Mouse (Mus musculus) urinary bladder, adult 18-20 months (tissue): Measurements from ENCODE around the gene Igf2bp3.
"Not testable (repeated sequence)": the region's sequence is repeated elsewhere in the genome, so short reads cannot be mapped to it uniquely, and the experiment has no call there.

Source experiments
- DNase-seq, 2 experiments: peaks; one replicate each; pipeline ENCODE4 v3.0.0; 2022; ENCODE audit warnings: low spot score in 2 of 2, mixed read lengths in 2 of 2

Igf2bp3 gene

DNA sequence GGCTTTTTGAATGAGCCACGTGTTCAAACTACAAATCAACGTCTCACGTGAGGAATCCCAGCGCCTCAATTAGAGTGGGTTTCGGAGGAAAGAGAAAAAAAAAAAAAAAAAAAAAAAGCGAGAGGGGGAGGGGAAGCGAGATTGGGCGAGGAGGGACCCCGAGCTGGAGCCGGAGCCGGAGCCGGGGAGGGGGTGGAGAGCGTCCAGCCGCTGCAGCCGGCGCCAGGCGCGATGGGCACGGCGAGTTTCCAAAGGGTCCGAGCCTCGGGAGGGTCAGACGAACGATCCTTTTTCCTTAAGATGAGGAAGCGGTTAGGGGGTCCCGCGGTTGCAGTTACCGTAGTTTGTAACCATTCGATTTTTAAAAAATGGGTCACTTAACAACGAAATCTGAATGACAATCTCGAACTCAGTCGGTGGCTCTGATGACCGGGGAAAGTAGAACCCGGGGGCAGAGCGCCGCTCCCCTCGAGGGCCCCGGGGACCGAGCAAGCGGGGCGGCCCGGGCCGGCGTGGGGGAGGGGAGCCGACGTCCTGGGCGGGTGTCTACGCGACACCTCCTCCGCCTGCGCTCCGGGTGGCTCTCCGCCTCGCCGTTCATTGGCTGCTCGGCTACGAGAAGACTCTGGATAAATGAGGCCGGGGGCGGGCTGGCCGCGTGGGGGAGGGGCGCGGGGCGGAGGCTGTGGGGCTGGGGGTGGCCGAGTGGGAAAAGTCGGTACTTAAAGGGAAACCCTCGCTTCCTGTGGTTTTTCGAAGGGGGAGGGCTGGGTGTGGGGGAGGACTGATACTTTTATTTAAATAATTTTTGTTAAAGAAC lies at the start of gene Igf2bp3:
TSS of gene Igf2bp3 (minus strand) at position 30 of the 820 bp plus-strand sequence.
- DNase-seq = peak in 1 of 2 experiments; percentile 32

DNA sequence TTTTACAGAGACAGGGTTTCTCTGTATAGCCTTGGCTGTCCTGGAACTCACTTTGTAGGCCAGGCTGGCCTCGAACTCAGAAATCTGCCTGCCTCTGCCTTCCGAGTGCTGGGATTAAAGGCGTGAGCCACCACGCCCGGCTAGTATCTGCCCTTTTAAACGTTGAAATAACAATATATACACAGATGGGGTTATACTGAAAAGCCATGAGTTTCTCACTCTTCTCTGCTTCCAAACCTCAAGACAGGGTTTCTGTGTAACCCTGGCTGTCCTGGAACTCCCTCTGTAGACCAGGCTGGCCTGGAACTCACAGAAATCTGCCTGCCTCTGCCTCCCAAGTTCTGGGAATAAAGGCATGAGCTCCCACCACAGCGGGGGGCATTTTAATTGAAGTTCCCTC lies 49.7 kb upstream of the Igf2bp3 start:
- DNase-seq = not testable (repeated sequence)

DNA sequence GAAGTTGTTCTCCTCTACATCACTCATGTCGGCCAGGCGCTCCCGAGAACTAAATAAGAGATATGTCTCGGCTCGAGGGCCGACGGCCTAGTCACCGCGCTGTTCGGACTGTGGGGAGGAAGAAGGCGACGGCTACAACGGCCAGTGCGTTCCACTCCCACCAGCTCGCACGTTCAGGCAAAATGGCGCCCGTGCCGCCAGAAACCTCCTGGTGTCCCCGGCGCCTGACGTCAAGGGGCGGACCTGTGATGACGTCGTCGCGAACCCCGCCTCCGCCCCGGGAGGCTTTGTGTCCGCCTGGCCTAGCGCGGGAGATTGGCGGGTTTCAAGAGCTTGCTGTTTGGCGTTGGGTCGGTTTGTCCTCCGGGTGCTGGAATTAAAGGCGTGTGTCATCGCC lies 49.1 kb upstream of the Igf2bp3 start, which contains the start of gene Tra2a:
TSS of gene Tra2a (minus strand) at position 187 of the 397 bp plus-strand sequence.
- DNase-seq = peak; percentile 96 to 97

DNA sequence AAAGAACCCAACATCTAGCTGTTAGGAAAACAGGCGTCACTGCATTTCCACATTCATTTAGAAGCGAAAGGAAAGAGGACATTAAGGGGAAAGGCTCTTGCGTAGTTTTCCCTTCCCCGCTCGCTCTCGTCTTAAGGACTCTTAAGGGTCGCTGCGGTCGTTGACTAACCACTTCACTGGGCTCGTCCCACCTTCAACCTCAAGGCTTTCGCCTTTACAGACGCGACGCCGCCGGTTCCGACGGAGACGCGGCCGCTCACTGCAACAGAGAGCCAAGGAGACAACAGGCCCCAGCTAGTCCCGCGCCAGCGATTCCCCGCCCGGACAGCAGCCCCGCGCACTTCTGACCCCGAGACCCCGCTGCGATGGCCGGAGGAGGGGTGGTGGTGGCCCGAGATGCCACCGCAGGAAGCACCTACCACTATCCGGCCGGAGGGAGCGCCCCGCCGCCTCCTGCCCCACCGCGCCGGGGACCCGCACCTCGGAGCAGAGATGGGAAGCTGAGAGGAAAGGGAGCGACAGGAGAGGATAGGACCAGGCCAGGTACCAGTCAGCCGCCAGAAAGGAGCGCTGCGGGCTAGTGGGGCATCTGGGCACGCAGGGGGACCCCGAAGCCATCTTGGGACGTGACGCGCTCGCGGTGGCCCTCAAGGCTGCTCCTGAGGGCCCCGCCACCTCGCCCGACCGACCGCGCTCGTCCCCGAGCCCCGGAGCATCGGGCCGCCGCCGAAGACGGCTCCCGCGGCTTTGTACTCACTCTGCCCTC lies 48.5 kb upstream of the Igf2bp3 start:
- DNase-seq = peak; percentile 16 to 67

DNA sequence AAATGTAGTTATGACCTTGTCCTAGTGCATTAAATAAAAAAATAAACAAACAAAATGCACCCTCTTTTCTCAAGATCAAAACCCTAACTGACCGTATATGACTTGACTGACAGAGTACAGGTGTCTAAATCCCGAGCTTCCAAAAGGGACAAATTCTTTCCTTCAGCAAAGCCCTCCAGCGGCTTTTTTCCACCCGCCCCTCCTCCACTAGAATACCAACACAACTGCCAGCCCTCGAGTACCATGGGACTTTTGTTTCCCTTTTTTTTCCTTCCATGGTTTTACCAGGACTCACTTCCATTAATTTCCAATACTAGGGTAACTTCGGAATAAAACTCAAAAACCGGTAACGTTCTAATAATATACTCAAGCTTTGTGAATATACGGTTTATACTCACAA lies 47.7 kb upstream of the Igf2bp3 start:
- DNase-seq = no peak

DNA sequence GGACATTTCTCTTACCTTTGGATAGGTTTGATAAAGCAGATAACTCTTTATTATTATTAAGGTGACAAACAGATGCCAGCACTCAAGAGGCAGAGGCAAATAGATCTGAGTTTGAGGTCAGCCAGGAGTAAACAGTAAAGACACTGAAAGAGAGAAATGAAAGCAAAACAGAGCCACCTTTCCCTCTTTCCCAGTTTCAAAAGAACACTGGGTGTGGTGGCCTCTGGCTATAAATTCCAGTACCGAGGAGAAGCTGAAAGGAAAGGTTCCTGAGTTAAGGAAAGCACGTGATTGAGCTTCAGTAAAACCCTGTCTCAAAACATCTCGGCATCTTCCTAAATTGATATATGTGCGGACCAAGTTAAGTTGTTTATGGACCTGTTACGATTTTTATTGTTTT lies 45.0 kb upstream of the Igf2bp3 start:
- DNase-seq = no peak

DNA sequence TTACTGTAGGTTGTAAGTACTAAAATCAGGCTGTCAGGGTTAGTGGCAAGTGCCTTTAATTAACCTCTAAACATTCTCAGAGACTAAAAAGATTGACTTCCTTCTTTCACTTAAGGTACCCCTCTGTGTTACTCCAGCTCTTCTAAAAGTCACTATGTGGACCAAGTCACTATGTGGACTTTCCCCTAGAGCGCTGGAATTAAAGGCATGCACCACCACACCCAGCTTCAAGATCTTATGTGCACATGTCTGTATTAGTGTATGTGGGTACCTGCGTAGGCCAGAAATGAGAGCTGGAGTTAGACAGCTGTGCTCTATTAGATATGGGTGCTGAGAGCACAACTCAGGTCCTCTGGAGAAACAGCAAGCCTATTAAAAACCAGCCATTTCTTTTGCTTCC lies 43.1 kb upstream of the Igf2bp3 start:
- no peak for DNase-seq

DNA sequence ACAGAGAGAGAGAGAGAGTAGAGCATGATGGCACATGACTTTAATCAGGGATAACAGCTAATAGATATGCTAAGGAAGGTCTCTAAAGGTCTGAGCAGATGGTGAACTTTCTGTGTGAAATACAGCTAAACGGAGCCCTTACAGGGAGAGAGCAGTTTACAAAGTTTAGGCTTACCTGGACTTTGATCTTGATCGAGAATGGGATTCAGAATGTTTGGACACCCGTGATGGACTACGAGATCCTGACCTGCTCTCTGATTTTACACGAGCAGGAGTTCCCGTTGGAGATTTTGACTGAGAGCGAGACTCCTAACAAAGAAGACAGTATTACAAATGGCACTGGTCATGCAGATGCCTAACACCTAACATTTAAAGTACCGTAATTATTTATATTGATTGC lies 37.5 kb upstream of the Igf2bp3 start:
- no peak for DNase-seq

DNA sequence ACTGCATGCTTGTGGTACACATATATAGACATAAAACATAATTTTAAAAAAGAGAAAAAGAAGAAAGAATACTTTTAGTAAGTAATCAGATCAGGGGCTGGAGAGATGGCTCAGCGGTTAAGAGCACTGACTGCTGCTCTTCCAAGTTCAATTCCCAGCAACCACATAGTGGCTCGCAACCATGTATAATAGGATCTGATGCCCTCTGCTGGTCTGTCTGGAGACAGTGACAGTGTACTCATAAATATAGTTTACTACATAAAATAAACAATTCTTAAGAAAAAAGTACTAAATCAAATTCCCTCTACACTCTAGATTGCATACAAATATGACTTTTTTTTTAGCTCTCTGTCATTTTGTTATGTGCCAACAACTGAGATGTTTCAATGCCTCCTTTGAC lies 36.4 kb upstream of the Igf2bp3 start:
- no peak for DNase-seq

DNA sequence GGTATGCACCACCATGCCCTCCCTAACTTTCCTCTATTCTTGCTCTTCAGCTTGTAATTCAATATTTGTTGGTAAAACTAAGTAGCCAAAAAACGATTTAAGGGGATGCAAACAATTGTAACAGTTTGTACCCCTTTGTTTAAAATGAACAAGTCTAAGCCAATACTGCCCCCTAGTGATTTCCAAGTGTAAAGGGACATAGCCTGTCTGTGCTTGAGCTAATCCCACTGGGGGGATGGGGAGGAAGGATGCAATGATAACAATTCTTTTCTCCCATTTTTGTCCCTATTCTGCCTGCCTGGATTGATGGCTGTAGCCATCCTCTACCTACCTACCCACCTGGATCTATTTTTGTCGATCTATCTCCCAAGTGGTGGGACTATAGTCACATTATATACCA lies 32.5 kb upstream of the Igf2bp3 start:
- DNase-seq = no peak

DNA sequence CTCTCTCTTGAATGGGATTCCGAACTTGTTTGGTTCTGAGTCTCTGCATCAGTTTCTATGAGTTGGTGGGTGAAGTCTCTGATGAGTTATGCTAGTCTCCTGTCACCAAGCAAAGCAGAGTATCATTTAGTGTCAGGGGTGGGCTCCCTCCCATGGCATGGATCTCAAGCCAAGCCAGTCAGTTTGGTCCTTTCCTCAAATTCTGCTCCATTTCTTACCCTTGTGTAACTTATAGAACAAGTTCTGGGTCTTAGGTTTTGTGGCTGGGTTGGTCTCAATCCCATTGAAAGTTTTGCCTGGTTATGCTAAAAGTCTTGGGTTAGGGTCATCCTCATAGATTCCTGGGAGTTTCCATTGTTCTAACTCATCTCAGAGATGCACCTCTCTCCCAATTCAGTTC lies 27.6 kb upstream of the Igf2bp3 start:
- no peak for DNase-seq

DNA sequence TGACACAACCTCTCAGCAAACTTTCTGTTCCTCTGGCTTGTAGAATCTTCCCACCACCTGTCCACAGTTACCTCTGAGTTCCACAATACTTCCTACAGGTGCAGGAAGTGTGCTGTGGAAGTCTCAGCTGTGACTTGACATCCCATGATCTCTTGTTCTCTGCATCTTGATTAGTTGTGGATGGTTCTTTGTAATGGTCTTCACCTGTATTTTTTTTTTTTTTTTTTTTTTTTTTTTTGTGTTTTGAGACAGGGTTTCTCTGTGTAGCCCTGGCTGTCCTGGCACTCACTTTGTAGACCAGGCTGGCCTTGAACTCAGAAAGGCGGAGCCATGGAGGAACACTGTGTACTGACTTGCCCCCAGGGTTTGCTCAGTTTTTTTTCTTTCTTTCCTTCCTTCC lies 26.8 kb upstream of the Igf2bp3 start:
- DNase-seq = no peak

DNA sequence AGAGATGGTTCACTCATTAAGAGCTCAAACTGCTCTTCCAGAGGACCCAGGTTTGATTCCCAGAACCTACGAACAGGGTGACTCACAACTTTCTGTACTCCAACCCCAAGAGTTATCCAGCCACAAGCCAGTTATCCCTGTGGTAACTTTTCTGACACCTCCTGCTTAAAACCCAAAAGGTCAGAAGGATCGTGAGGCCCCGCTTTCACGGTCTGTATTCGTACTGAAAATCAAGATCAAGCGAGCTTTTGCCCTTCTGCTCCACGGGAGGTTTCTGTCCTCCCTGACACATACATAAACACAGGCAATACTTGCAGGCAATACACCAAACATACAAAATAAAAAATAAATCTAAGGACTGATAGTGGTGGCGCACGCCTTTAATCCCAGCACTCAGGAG lies 21.6 kb upstream of the Igf2bp3 start:
- DNase-seq = peak; percentile 100

DNA sequence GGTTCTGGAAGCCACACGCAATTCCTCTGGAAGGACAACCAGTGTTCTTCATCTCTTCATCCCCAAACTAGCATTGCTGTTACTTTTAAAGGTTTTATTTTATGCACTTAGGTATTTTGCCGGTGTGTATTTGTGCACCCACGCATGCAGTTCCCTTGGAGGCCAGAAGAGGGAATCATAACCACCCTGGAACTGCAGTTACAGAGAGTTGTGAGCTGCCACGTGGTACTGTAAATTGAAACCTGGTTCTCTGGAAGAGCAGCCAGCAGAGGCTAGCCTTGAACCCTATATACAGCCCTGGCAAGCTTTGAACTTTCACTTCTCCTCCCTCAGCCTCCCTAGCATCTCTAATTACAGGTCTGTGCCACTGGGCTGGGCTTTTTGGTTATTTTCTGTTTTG lies 18.6 kb upstream of the Igf2bp3 start:
- DNase-seq = no peak

DNA sequence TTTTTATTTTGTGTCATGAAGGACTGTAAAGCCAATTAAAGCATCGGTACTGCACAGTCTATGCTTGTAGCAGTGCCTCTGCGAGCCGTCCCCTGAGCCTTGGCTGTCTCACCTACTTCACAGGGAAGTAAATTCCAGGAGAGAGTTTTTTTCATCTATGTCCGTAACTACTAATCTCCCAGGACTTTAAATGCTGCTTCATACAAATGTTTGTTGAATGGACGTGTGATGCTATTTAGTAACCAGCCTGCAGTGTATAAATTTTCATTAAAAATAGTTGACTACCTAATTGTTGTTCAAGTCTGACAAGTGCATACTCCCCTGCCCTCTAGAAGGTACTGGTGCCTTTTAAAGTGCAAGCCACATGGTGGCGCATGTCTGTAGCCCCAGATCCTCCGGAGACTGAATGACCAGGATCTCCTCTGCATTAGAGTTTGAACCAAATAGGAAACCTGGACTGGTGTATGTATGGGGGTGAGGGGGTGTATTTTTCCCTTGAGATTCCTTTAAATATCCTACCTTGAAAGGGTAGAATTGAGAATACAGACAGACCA lies 13.4 kb upstream of the Igf2bp3 start:
- no peak for DNase-seq

DNA sequence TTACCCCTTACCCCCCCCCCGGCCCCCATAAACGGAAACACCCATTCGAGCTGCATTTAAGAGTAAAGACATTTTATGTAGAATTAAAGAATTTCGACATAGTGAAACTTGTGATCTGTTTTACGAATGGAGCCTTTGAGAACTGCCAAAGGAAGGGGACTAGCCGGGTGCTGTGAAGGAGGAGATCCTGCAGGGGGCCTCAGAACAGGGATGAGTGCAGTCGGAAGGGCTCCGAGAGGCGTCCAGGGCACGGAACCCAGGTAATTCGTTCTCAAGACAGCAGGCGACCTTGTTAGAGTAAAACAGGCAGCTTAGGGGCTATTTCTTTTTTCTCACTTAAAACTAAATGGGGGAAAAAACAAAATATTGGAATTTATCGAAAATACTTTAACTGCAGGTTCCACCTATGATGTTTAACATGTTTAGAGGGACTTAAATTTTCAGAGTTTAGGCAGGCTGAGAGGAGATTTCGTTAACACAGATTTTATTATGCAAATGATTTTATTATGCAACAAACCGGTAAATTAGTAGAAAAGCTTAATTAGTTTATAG lies 12.5 kb upstream of the Igf2bp3 start:
- DNase-seq = peak in 1 of 2 experiments; percentile 23

DNA sequence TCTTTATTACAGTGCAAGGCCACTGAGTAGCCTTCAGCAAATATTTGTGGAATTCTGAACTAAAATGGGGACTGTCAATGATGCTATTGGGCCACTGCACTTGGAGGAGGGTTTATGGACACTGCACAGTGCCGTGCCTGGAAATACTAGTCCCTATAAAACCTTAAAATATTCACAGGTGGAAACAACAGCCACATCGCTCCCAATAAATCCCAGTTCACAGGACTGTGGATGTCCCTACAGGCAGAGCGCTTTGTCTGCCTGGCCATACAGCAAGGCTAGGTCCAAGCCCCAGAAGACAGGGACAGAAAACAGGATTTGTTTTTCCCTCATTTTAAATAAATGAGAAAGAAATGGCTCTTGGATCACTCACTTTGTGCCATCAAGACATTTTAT lies 11.0 kb upstream of the Igf2bp3 start:
- DNase-seq = no peak

DNA sequence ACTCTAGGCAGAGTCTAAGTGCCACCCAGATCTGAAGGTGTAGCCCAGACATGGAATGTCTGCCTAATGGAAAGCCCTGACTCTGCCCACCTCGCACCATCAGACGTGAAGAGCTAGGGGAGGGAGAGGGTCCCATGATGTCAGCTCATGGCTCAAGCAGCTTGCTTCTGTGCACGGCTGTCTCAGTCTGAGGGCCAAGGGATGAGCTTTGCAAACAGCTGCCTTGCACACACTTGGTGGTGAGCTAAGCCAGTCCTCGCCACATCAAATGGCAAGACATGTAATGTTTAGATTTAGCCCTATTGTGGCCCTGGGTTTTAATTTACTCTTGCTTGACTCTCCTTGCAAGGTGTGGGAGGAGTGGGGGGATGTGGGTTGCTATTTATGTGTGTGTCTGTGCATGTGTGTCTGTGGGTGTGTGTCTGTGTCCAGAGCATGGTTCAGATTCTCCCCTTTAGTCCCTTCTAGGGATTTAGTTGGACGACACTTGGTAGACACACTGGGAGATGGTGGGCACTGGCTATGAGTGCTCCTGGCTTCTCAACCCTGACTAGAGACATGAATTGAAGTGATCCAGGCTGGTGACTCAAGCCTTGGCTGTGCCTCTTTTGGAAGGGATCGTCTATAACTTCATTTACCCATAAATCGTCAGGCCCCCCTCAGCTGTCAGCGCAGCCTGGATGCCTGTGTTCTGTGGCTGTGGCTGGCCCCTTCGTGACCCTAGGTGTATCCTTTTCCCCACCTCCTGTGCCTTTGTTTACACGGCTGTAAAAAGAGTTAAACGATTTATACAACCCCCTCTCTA lies 10.4 kb upstream of the Igf2bp3 start:
- DNase-seq = no peak

DNA sequence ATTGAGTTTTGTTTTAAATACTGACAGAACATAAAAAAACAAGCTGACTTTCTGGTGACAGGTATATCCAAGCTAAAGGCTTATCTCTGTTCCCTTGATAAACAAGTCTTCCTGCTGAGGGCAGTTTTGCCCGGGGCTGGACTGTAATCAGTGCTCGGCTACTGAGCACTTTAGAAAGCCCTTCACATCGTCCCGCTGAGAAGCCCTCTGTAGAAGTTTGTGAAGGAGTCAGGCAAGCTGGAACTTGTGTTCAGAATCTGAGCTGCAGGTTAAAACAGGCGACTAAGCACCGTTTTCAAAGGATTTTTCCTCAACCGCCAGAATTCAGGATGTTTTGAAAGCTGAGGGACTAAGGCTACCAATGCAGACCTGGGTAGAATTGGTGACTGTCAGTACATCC lies 7.1 kb upstream of the Igf2bp3 start:
- peak in 1 of 2 experiments; percentile 16 for DNase-seq

DNA sequence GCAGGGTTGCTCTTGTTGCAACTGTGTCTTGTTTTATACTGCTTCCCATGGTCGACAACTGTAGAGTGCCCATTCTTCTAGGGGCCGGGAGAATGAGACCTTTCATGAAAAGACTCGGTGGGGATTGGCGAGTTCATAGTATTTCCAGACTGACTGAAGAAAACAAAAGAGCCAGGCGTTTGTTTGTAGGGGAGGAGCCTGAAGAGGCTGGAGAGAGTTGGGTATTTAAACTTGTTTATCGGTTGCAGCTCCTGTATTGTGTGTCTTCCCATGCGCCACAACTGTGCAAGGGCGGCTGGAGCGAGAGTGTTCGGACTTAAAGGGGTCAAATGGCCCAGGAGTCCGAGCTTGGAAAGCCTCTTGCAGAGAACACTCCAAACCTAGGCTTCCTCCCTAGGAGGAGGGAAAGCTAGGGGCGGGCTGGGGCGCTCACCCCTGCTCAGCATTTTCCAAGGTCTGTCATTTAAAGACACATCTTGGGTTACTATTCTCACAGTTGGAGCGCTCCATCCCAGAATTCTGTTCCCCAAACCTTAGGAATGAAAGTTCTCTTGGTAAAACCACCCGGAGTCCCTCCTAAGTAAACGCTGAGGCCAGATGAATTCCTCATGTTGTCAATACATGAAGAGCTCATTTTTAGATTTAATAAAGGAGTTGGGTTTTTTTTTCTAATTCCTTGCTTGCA lies 5.3 kb upstream of the Igf2bp3 start:
- no peak for DNase-seq

DNA sequence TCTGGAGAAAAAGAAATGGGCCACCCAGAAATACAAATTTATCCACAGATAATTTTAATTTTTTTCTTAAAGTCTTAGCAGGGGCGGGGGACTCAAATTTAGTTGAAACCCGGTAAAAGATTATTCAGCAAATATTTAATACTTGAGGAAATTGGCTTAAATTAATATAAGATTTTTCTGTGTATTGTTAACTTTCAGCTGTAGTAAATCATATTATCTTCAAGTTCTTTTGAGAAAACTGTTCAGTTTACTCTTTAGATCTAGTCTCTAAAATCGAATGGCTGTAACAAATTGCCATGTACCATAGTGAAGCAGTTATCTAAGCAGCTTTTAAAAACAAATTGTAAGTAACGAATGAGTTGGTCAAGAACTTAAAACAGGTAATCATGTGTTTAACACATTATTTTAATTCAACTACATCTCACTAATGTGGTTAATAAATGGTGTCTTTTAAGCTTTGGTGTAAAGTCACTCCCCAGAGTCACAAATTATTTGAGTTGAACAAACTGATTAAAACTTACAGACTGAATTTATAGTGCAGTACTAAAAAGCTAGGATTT lies 4.3 kb upstream of the Igf2bp3 start:
- no peak for DNase-seq
